ENCODE assay signal across 14 mouse cellular contexts in the genomic region with DNA sequence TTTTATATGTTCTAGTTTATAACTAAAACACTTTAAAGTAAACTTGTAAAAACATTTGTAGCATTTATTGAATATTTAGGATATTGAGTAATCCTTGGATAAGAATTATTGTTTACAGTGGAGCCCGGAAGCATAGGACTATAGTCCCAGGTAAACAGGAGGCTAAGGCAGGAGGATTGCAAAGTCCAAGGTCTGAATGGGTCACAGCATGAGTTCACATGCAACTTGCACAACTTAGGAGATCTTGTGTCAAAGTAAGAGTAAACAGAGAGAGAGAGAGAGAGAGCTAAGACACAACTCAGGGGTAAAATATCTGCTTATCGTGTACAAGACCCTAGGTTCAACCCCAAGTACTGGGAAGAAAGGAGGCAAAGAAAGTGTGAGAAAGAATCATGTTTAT. TPM values are rescaled to one million over a fixed set of nuclear protein-coding genes. Genes with fewer than 3 reads are reported as not detected.
"Had no signal": no experiment of that assay in that cellular context is flagged by ENCODE, and none has a peak within 500 bp of the region (broad histone marks: within the 10 kb centered on the region; RNA-seq: fewer than 3 reads in every experiment).

No protein-coding gene starts in this region.

- H3K9me3 ChIP-seq: limb, embryonic 12.5 days; liver, embryonic 13.5 days; lung, embryonic 15.5 days; midbrain, embryonic 13.5 days had no signal

- H3K4me1 ChIP-seq: limb, embryonic 12.5 days; liver, embryonic 13.5 days; lung, embryonic 15.5 days; midbrain, embryonic 13.5 days had no signal

- DNase-seq: kidney, adult 8-10 months; kidney, postnatal 25 days; liver, embryonic 13.5 days; lung, postnatal 14 days; right cerebral cortex, postnatal 14 days; thymus, postnatal 4 days had no signal

- H3K9ac ChIP-seq: limb, embryonic 12.5 days; liver, embryonic 13.5 days; lung, embryonic 15.5 days; midbrain, embryonic 13.5 days had no signal

- H3K4me2 ChIP-seq: limb, embryonic 12.5 days; liver, embryonic 13.5 days; lung, embryonic 15.5 days; midbrain, embryonic 13.5 days had no signal

- H3K36me3 ChIP-seq: limb, embryonic 12.5 days; liver, embryonic 13.5 days; lung, embryonic 15.5 days; midbrain, embryonic 13.5 days had no signal

- ATAC-seq: hindbrain, embryonic 16.5 days; inflammation-experienced regulatory T-cells, adult 6 months; midbrain, embryonic 13.5 days had no signal

- H3K27ac ChIP-seq: layer of hippocampus, adult 2 months; limb, embryonic 12.5 days; liver, embryonic 13.5 days; lung, embryonic 15.5 days; macrophage; midbrain, embryonic 13.5 days had no signal

- H3K27me3 ChIP-seq: limb, embryonic 12.5 days; liver, embryonic 13.5 days; lung, embryonic 15.5 days; midbrain, embryonic 13.5 days had no signal

- H3K4me3 ChIP-seq: layer of hippocampus, adult 2 months; limb, embryonic 12.5 days; liver, embryonic 13.5 days; lung, embryonic 15.5 days; midbrain, embryonic 13.5 days had no signal

RNA-seq across cellular contexts. Expression of a gene that starts 9.7 kb away (rescaled TPM):
- total RNA-seq: left cerebral cortex, postnatal 36 days had no signal
- polyA plus RNA-seq: inflammation-experienced regulatory T-cells, adult 6 months; macrophage had no signal
